31 mouse cellular contexts compared by ENCODE assay signal in the genomic region with DNA sequence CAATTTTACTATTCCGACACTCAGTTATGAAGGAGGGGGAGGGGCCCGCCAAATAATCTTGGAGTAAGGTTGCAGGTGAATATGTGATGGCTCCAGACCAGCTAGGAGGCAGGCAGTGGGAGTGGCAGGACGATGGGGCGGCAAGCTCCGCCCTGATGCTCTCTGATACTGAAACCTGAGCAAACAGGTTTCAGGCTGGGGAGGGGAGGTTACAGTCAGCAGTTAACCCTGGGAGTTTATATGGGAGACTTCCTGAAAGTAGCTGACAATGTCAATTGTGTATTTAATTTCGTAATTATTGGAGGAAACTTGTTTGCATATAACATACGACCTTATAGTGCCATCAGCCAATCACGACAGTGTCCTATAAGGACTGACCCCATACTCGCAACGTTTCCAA.
DNase-seq lines count a peak whose midpoint lies in the region; ATAC-seq and TF ChIP-seq lines count a peak whose summit lies in the region.
"Had no signal": no experiment of that assay in that cellular context is flagged by ENCODE, and none has a peak within 500 bp of the region (broad histone marks: within the 10 kb centered on the region; RNA-seq: fewer than 3 reads in every experiment).

No protein-coding gene starts in this region.

- ATAC-seq in kidney, embryonic 16.5 days (ENCODE audit: low FRiP score, low TSS enrichment) = peak; percentile 19; the same call in 1 of the 2 replicates
- peak; percentile 62 for ATAC-seq in intestine, embryonic 15.5 days
- no peak for ATAC-seq in forebrain, embryonic 15.5 days (replicated peaks)
- ATAC-seq: CD4-positive, CD25-positive, alpha-beta regulatory T cell, adult 4 months; forebrain, postnatal 0 days; inflammation-experienced regulatory T-cells, adult 6 months; midbrain, embryonic 15.5 days had no signal

- H3K27me3 ChIP-seq in kidney, embryonic 16.5 days (ENCODE audit: insufficient read depth, low read length) = no peaks in the 10 kb centered on the region
- no peaks in the 10 kb centered on the region for H3K27me3 ChIP-seq in kidney, adult 2 months (replicated peaks; ENCODE audit: control insufficient read depth, insufficient read depth, low read length)
- no peaks in the 10 kb centered on the region for H3K27me3 ChIP-seq in intestine, embryonic 15.5 days (replicated peaks)
- H3K27me3 ChIP-seq in forebrain, embryonic 15.5 days = no peaks in the 10 kb centered on the region
- H3K27me3 ChIP-seq: embryonic facial prominence, embryonic 13.5 days; hindbrain, embryonic 15.5 days; limb, embryonic 12.5 days; liver, embryonic 15.5 days; midbrain, embryonic 15.5 days; stomach, embryonic 15.5 days had no signal

- no peak overlapping the region for H3K4me2 ChIP-seq in kidney, embryonic 16.5 days (replicated peaks; ENCODE audit: low read depth, low read length)
- no peak overlapping the region for H3K4me2 ChIP-seq in intestine, embryonic 15.5 days (replicated peaks)
- no peak overlapping the region for H3K4me2 ChIP-seq in forebrain, embryonic 15.5 days (replicated peaks)
- H3K4me2 ChIP-seq: embryonic facial prominence, embryonic 13.5 days; hindbrain, embryonic 15.5 days; limb, embryonic 12.5 days; liver, embryonic 15.5 days; lung, embryonic 14.5 days; midbrain, embryonic 15.5 days; stomach, embryonic 15.5 days had no signal

- no peak overlapping the region for H3K9ac ChIP-seq in kidney, embryonic 16.5 days (replicated peaks; ENCODE audit: low read length)
- H3K9ac ChIP-seq in intestine, embryonic 15.5 days = no peak overlapping the region
- no peak overlapping the region for H3K9ac ChIP-seq in forebrain, embryonic 15.5 days (replicated peaks)
- H3K9ac ChIP-seq: embryonic facial prominence, embryonic 13.5 days; forebrain, postnatal 0 days; hindbrain, embryonic 15.5 days; limb, embryonic 12.5 days; liver, embryonic 15.5 days; lung, embryonic 14.5 days; midbrain, embryonic 15.5 days; stomach, embryonic 15.5 days had no signal

- 44% methylated on average over 10 of the region's 10 CpGs for WGBS in kidney, embryonic 16.5 days
- 53% methylated on average over 10 of the region's 10 CpGs for WGBS in kidney, adult 2 months
- WGBS in intestine, embryonic 15.5 days = 59% methylated on average over 10 of the region's 10 CpGs
- 73% methylated on average over 10 of the region's 10 CpGs for WGBS in forebrain, embryonic 15.5 days

- H3K4me3 ChIP-seq in kidney, embryonic 16.5 days (ENCODE audit: low read length) = no peak overlapping the region
- no peak overlapping the region for H3K4me3 ChIP-seq in kidney, adult 2 months (ENCODE audit: insufficient read depth, low read depth, low read length)
- H3K4me3 ChIP-seq in intestine, embryonic 15.5 days (replicated peaks) = no peak overlapping the region
- no peak overlapping the region for H3K4me3 ChIP-seq in forebrain, embryonic 15.5 days
- H3K4me3 ChIP-seq: embryonic facial prominence, embryonic 13.5 days; erythroblast, embryonic 14.5 days; hindbrain, embryonic 10.5 days; hindbrain, embryonic 15.5 days; layer of hippocampus, adult 2 months; left cerebral cortex, adult 2 months; limb, embryonic 12.5 days; liver, embryonic 15.5 days; midbrain, embryonic 15.5 days; stomach, embryonic 15.5 days had no signal

- H3K9me3 ChIP-seq in kidney, embryonic 16.5 days (ENCODE audit: low read length) = no peaks in the 10 kb centered on the region
- H3K9me3 ChIP-seq in intestine, embryonic 15.5 days = no peaks in the 10 kb centered on the region
- no peaks in the 10 kb centered on the region for H3K9me3 ChIP-seq in forebrain, embryonic 15.5 days
- H3K9me3 ChIP-seq: embryonic facial prominence, embryonic 13.5 days; hindbrain, embryonic 10.5 days; hindbrain, embryonic 15.5 days; limb, embryonic 12.5 days; liver, embryonic 15.5 days; midbrain, embryonic 15.5 days; stomach, embryonic 15.5 days had no signal

- DNase-seq in kidney, adult 2 months = no peak
- peak; percentile 15 to 37 for DNase-seq in urinary bladder, postnatal 36 days (ENCODE audit: low spot score in 2 of 2)
- DNase-seq in urinary bladder, postnatal 10 days (ENCODE audit: low spot score) = no peak
- DNase-seq in gastrocnemius, adult 18-20 months (ENCODE audit: low spot score) = no peak
- DNase-seq: adrenal gland, adult 8-10 months; cerebellum, adult 8-10 months; cerebellum, postnatal 36 days; embryo, embryonic 11 days; forebrain, postnatal 0 days; gastrocnemius, postnatal 10 days; heart, postnatal 14 days; lung, embryonic 14.5 days; lung, postnatal 14 days; right cerebral cortex, postnatal 25 days; thymus, adult 2 months; thymus, postnatal 36 days had no signal

- no peak for TF ChIP-seq POLR2A in kidney, adult 2 months (IDR thresholded peaks at IDR 0.05; ENCODE audit: low read depth, low read length)

- no peak overlapping the region for H3K27ac ChIP-seq in kidney, embryonic 16.5 days (ENCODE audit: low read length)
- H3K27ac ChIP-seq in kidney, adult 2 months (ENCODE audit: insufficient read depth, low read depth, low read length) = no peak overlapping the region
- H3K27ac ChIP-seq in intestine, embryonic 15.5 days = no peak overlapping the region
- H3K27ac ChIP-seq in forebrain, embryonic 15.5 days (replicated peaks) = no peak overlapping the region
- H3K27ac ChIP-seq: embryonic facial prominence, embryonic 13.5 days; hindbrain, embryonic 10.5 days; hindbrain, embryonic 15.5 days; layer of hippocampus, adult 2 months; left cerebral cortex, adult 2 months; limb, embryonic 12.5 days; liver, embryonic 15.5 days; midbrain, embryonic 15.5 days; stomach, embryonic 15.5 days had no signal

- no peaks in the 10 kb centered on the region for H3K36me3 ChIP-seq in kidney, embryonic 16.5 days (ENCODE audit: insufficient read depth, low read length)
- no peaks in the 10 kb centered on the region for H3K36me3 ChIP-seq in kidney, adult 2 months (ENCODE audit: control insufficient read depth, insufficient read depth, low read length)
- no peaks in the 10 kb centered on the region for H3K36me3 ChIP-seq in intestine, embryonic 15.5 days
- no peaks in the 10 kb centered on the region for H3K36me3 ChIP-seq in forebrain, embryonic 15.5 days
- H3K36me3 ChIP-seq: embryonic facial prominence, embryonic 13.5 days; hindbrain, embryonic 10.5 days; hindbrain, embryonic 15.5 days; limb, embryonic 12.5 days; liver, embryonic 15.5 days; midbrain, embryonic 15.5 days; stomach, embryonic 15.5 days had no signal

- no peak for TF ChIP-seq CTCF in kidney, adult 2 months (conservative IDR thresholded peaks at IDR 0.05; ENCODE audit: insufficient read depth, insufficient read length, low read depth, low read length)

- no peaks in the 10 kb centered on the region for H3K4me1 ChIP-seq in kidney, embryonic 16.5 days (ENCODE audit: insufficient read depth, low read length)
- no peaks in the 10 kb centered on the region for H3K4me1 ChIP-seq in kidney, adult 2 months (ENCODE audit: control insufficient read depth, insufficient read depth, low read length)
- H3K4me1 ChIP-seq in intestine, embryonic 15.5 days (replicated peaks) = no peaks in the 10 kb centered on the region
- no peaks in the 10 kb centered on the region for H3K4me1 ChIP-seq in forebrain, embryonic 15.5 days
- H3K4me1 ChIP-seq: embryonic facial prominence, embryonic 13.5 days; hindbrain, embryonic 15.5 days; limb, embryonic 12.5 days; liver, embryonic 15.5 days; midbrain, embryonic 15.5 days; stomach, embryonic 15.5 days had no signal

Comparison
In these comparisons a context has a peak if more than half of its experiments do, and no peak if none do; other contexts are left out.
1. DNase-seq: peak in urinary bladder, postnatal 36 days (2 of 2); none in kidney, adult 2 months (single experiment), urinary bladder, postnatal 10 days (single experiment) and gastrocnemius, adult 18-20 months (single experiment).